Mouse (Mus musculus) urinary bladder, postnatal 14 days (tissue): Measurements from ENCODE around the gene Tbc1d9b.

ENCODE experiments used
- DNase-seq: peaks from one replicate; pipeline ENCODE4 v3.0.0; 2021; ENCODE audit warnings: low spot score

Gene Tbc1d9b

DNA sequence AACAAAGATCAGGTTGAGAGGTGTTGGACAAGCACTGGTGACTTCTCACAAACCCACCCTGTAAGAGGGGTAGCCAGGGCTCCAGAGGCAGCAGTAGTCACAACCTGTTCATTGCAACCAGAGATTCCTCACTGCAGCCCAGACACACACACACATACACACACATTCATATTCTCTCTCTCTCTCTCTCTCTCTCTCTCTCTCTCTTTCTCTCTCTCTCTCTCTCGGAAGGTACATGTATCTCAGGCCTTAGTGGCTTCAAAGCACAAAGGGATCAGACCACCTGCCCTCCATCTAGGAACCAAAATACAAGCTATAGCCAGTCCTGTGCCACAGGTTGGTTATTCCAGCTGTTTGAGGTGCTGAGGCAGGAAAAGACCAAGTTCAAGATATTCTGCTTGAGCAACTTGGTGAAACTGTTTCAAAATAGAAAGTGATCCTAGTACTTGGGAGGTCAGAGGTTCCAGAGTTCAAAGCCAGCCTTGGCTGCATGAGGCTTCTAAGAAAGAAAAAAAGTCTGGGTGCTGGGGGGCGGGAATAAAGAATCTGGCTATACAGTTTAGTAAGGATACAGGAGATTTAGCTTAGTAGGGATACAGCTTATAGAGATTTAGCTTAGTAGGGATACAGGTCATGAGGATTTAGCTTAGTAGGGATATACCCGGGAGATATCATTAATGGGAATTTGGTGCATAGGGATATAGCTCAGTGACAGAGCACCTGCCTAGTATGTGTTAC, 80.3 kb downstream of the Tbc1d9b start:
- no peak for DNase-seq

DNA sequence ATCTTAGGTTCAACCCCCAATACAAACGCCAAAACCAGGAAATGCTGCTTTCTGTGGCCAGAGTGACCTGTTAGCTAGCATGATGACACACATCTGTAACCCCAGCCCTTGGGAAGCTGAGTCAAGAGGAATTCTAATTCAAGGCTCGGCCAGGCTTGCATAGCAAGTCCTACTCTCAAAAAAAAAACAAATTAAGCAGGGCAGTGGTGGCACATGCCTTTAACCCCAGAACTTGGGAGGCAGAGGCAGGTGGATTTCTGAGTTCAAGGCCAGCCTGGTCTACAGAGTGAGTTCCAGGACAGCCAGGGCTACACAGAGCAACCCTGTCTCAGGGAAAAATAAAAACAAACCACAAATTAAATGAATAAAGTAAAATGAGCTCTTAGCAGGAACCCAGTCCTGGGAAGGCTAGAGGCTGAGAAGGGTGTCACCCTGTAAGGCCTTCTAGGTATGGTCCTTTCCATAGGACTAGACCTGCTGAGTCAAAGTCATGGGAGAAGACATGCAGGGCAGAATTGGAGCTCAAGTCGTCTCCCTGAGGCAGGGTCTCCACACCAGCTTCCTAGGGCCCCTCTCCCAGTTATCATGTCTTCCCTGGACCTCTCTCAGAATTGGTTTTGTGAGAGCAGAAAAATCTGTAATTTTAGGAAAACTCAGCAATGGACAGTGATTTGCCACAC, 81.0 kb downstream of the Tbc1d9b start:
- no peak for DNase-seq

DNA sequence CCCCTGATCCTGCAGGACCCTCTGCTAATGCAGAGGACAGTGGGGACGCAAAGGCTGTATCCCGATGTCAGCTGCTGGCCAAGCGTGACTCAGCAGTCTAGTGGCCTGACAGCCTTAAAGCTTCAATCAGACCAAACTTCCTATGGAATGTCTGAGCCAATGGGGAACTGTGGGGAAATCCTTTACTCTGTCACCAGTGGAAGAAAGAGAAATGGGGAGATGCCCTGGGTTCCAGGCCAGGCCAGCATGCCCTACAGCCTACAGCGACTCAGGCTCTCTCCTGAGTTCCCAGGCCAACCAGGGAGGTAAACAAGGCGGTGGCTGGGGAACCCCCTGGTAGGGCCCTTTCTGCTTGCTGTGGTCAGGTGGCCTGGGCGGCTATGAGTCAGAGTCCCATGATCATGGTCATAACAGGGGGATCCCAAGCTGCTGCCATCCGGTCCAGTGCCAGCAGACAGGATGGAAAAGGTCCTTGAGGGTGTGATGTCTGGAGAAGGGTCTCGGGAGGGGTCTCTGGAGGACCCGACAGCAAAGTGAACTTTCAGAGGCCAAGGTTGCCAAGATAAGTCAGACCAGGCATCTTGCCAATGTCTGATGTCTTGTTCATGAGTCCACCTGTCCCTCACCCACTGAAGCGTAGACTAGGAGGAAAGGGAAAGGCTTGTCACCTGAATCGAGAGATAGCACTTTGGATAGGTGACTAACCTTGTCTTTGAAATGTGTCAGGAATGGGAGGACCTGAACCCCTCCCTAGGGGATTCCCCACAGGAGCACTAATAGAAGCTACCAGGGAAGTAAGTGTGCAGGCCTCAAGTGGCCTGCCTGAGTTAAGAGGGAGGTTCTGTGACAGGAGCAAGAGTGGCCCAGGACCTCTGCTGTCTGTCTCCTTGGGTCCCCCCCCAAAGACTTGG, 81.9 kb downstream of the Tbc1d9b start:
- peak; percentile 85 for DNase-seq

DNA sequence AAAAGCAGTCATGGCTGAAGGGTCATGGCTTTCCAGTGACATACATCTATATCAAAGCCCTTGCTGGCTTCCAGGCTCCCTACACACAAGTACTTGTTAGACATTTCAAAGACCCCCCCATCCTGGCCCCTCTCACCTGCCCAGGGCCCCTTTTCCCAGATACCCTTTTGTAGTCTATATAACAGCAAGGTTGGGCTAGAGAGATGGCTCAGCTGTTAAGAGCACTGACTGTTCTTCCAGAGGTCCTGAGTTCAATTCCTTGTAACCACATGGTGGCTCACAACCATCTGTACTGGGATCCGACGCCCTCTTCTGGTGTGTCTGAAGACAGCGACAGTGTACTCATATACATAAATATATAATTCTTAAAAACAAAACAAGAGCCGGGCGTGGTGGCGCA, 83.4 kb downstream of the Tbc1d9b start:
- DNase-seq = no peak

- no peak for DNase-seq
These were observed 84.4 kb downstream of the Tbc1d9b start for GRCm38 (mm10) chr11:50215633-50216032.

- no peak for DNase-seq
These were observed 85.6 kb downstream of the Tbc1d9b start for GRCm38 (mm10) chr11:50216724-50217366.

DNA sequence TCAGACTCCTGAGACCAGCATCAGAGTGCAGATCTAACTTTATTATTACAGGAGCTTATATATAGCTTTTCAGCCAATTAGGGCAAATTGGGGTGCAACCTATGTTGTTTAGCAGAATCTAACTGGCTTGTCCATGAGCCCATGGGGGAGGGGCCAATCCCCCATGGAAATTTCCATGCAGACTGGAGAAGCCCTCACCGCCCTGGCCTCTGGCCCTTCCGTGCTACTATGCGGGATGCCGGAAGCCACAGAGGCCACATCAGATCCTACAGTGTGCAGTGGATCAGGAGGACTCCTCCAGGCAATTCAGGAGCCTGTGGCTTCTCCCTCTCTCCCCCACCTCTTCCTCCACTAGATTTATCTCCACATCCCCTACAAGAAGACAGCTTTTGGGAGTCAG, 86.6 kb downstream of the Tbc1d9b start:
- no peak for DNase-seq

GRCm38 (mm10) chr11:50219833-50220232, 88.6 kb downstream of the Tbc1d9b start:
- no peak for DNase-seq
